Mouse (Mus musculus) testis, adult 2 months (tissue): ENCODE results near the gene Igfbp4.

Experiments used
- CTCF ChIP-seq: fragments of 200-500 bp; IDR thresholded peaks from 2 replicates; pipeline ENCODE4 v1.5.1; 2012; ENCODE audit warnings: low read depth, mild to moderate bottlenecking, inconsistent platforms, low read length, moderate library complexity; ENCODE audit not compliant: control insufficient read depth, insufficient read depth, insufficient replicate concordance
- POLR2A ChIP-seq: fragments of 200-500 bp; IDR thresholded peaks from 2 replicates; pipeline ENCODE4 v1.6.1; 2012; ENCODE audit warnings: low read depth, mild to moderate bottlenecking, inconsistent platforms, low read length, moderate library complexity; ENCODE audit not compliant: control insufficient read depth

DNA sequence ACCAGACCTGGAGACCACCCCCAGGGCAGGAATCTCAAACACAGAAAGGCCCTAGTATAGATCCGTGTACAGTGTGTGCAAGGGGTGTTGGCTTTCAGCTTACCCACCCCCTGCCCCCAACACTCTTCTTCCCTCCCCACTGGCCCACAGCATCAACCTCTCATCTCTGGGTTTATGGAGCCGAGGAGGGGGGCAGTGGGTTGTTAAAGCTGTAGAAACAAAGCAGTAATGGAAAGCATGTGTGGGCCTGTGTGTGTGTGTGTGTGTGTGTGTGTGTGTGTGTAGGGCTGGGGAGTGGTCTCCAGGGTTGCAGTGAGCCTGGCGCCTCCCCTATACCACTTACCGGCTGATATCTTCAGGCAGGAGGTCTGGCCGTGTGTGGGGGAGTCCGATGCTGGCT, 30.8 kb downstream of the Igfbp4 start:
- TF ChIP-seq CTCF (no peak), POLR2A (no peak)
